Mouse (Mus musculus): ENCODE measurements around the gene Crim1. TPM values are rescaled to one million over a fixed set of nuclear protein-coding genes. Genes with fewer than 3 reads are reported as not detected.
"Not testable (repeated sequence)": the region's sequence is repeated elsewhere in the genome, so short reads cannot be mapped to it uniquely, and the experiment has no call there.

The Crim1 gene
- polyA plus RNA-seq, 1 experiment: 31.0 TPM

- DNase-seq (ENCODE audit: low spot score): no peak
These were observed 50.3 kb downstream of the Crim1 start for GRCm38 (mm10) chr17:78250149-78250938.

- not testable (repeated sequence) for DNase-seq (ENCODE audit: low spot score)
These were observed 53.5 kb downstream of the Crim1 start for GRCm38 (mm10) chr17:78253587-78253986.

GRCm38 (mm10) chr17:78254256-78254655 lies 54.2 kb downstream of the Crim1 start:
- no peak for DNase-seq (ENCODE audit: low spot score)

- no peak for DNase-seq (ENCODE audit: low spot score)
These were observed 55.7 kb downstream of the Crim1 start for GRCm38 (mm10) chr17:78255711-78256110.

- DNase-seq (ENCODE audit: low spot score): no peak
These were observed 56.5 kb downstream of the Crim1 start for GRCm38 (mm10) chr17:78256534-78256933.

- no peak for DNase-seq (ENCODE audit: low spot score)
These were observed 61.6 kb downstream of the Crim1 start for GRCm38 (mm10) chr17:78261684-78262083.

GRCm38 (mm10) chr17:78264116-78264515 lies 64.1 kb downstream of the Crim1 start:
- no peak for DNase-seq (ENCODE audit: low spot score)

GRCm38 (mm10) chr17:78265135-78265534 lies 65.1 kb downstream of the Crim1 start:
- DNase-seq (ENCODE audit: low spot score): no peak

- no peak for DNase-seq (ENCODE audit: low spot score)
These were observed 66.2 kb downstream of the Crim1 start for GRCm38 (mm10) chr17:78266271-78266670.

- no peak for DNase-seq (ENCODE audit: low spot score)
These were observed 68.5 kb downstream of the Crim1 start for GRCm38 (mm10) chr17:78268591-78268990.

- no peak for DNase-seq (ENCODE audit: low spot score)
These were observed 69.3 kb downstream of the Crim1 start for GRCm38 (mm10) chr17:78269311-78269710.

GRCm38 (mm10) chr17:78270019-78270418 lies 70.0 kb downstream of the Crim1 start:
- no peak for DNase-seq (ENCODE audit: low spot score)

- DNase-seq (ENCODE audit: low spot score): no peak
These were observed 71.7 kb downstream of the Crim1 start for GRCm38 (mm10) chr17:78271731-78272130.

GRCm38 (mm10) chr17:78272142-78272541 lies 72.1 kb downstream of the Crim1 start:
- no peak for DNase-seq (ENCODE audit: low spot score)

GRCm38 (mm10) chr17:78272713-78273483 lies 72.8 kb downstream of the Crim1 start:
- DNase-seq (ENCODE audit: low spot score): no peak

GRCm38 (mm10) chr17:78273875-78274274 lies 73.8 kb downstream of the Crim1 start:
- no peak for DNase-seq (ENCODE audit: low spot score)

GRCm38 (mm10) chr17:78274609-78275506 lies 74.8 kb downstream of the Crim1 start:
- DNase-seq (ENCODE audit: low spot score): no peak

- no peak for DNase-seq (ENCODE audit: low spot score)
These were observed 75.4 kb downstream of the Crim1 start for GRCm38 (mm10) chr17:78275507-78275813.

GRCm38 (mm10) chr17:78279191-78279590 lies 79.1 kb downstream of the Crim1 start:
- no peak for DNase-seq (ENCODE audit: low spot score)

GRCm38 (mm10) chr17:78280991-78281712 lies 81.1 kb downstream of the Crim1 start:
- no peak for DNase-seq (ENCODE audit: low spot score)

- no peak for DNase-seq (ENCODE audit: low spot score)
These were observed 83.4 kb downstream of the Crim1 start for GRCm38 (mm10) chr17:78283271-78283992.
